Mouse (Mus musculus): ENCODE data around the gene Siglece. TPM values are rescaled to one million over a fixed set of nuclear protein-coding genes. Genes with fewer than 3 reads are reported as not detected.

Gene Siglece
- polyA plus RNA-seq, 1 experiment from 2014 or later: 0.16 TPM

DNA sequence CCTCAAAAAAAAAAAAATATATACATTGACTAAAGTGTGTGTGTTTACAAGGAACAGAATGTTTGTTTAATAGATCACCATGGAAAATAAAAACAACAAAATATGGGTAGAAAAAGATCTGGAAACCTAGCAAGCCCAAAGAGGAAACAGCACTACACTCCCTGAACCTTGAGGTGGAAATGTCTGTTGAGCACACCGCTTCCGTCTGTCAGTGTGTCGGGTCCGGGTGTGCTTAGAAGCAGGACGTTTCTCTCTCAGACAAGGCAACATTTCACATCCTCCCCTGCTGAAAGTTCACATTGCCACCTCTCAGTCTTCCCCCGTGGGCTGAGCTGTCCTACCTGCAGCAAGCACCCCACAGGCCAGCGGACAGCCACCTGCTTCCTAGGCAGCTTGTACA, 37.0 kb downstream of the Siglece start:
- WGBS: 85% methylated on average over 7 of the region's 7 CpGs
- H3K4me1 ChIP-seq: peaks cover 12% of the 10 kb centered on the region
- H3K36me3 ChIP-seq: no peaks in the 10 kb centered on the region
- no peak for DNase-seq (ENCODE audit: low spot score)
- no peaks in the 10 kb centered on the region for H3K27me3 ChIP-seq (ENCODE audit: low read depth, poor library complexity, severe bottlenecking)
- no peak overlapping the region for H3K4me3 ChIP-seq
- no peak overlapping the region for H3K27ac ChIP-seq (replicated peaks)
- no peaks in the 10 kb centered on the region for H3K9me3 ChIP-seq (replicated peaks)

DNA sequence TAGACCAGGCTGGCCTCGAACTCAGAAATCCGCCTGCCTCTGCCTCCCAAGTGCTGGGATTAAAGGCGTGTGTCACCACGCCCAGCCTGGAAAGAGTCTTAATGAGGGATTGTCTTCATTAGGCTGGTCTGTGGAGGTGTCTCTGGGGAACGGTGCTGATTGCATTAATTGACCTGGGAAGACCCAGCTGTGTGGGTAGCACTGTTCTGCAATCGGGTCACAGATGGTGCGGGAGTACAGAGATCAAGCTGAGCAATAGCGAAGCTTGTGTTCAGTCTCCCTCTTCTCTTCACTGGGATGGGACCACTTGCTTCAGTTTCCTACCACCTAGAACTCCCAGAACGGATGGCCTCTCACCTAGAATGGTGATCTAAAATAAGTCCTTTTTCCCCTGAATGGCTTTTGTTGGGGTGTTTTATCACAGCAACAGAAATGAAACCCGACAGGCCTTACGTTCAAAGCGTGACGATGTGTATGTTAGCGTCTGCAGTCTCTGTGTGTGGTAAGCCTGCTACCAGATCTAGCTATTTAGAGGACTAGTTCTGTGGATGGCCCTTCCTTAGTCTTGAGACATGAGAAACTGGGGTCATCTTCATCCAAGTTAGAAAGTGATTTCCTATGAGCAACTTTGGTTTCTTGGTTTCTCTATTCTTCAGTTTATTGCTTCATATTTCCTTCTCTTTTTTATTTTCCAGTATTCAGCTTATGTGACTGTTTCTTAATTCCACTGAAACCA, 46.0 kb downstream of the Siglece start:
- no peaks in the 10 kb centered on the region for H3K27me3 ChIP-seq (ENCODE audit: low read depth, poor library complexity, severe bottlenecking)
- no peaks in the 10 kb centered on the region for H3K9me3 ChIP-seq (replicated peaks)
- 95% methylated on average over 14 of the region's 14 CpGs for WGBS
- H3K4me1 ChIP-seq: no peaks in the 10 kb centered on the region
- peaks cover 4% of the 10 kb centered on the region; the same call in 1 of the 2 replicates for H3K36me3 ChIP-seq
- DNase-seq (ENCODE audit: low spot score): no peak
- no peak overlapping the region for H3K4me3 ChIP-seq
- no peak overlapping the region for H3K27ac ChIP-seq (replicated peaks)

DNA sequence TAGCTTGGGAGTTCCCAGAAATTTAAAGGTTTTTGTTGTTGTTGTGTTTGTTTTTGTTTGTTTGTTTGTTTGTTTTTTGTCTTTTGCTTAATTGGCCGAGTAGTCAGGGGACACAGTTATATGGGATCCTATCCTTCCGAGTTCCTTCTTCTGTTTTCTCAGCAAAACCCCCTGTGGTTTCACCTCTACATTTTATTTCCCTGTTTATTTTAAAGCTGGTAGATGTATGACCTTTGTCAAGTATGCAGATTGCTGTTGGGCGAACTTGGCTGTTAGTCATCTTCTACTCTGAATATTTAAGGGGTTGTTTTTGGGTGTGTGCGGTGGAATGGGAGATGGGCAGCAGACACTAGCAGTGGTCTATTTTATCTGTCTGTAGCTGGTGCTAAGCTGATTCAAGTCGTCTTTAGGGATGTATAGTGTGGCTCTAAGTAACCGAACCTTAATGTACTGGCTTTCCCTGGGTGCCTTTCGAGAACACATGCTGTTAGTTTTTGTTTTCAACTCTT, 51.6 kb downstream of the Siglece start:
- H3K4me1 ChIP-seq: peaks cover 10% of the 10 kb centered on the region
- H3K27me3 ChIP-seq (ENCODE audit: low read depth, poor library complexity, severe bottlenecking): peaks cover 7% of the 10 kb centered on the region; the same call in 1 of the 2 replicates
- no peak overlapping the region for H3K27ac ChIP-seq (replicated peaks)
- no peaks in the 10 kb centered on the region for H3K9me3 ChIP-seq (replicated peaks)
- no peak for DNase-seq (ENCODE audit: low spot score)
- H3K4me3 ChIP-seq: no peak overlapping the region
- WGBS: 85% methylated on average over 7 of the region's 7 CpGs
- no peaks in the 10 kb centered on the region for H3K36me3 ChIP-seq

DNA sequence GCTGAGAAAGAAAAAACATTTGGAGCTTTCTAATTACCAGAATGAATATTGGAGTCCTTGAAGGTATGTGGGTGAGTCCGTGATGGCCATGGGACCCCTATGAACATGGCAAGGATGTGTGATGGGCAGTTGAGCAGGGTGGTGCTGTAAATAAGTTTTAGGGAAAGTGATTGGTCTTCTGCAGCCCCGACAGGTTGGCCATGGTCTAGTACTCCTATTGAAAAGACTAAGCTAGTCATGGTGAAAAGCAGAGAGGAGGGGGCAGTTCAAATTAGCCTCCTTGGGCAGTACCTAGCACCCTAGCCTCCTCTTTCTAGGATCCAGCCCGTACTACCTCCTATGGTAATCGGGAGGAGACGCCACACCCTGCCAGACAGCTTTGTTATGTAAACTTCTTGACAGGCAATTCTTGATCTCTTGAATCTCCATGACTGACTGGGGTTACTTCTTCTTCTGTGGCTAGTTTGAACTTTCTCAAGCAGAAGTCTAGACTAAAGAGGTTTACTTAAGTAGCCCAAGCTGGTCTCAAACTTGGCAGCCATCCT, 52.1 kb downstream of the Siglece start:
- H3K4me3 ChIP-seq: peak overlapping the region; percentile 60
- H3K4me1 ChIP-seq: peaks cover 14% of the 10 kb centered on the region
- H3K36me3 ChIP-seq: no peaks in the 10 kb centered on the region
- no peak overlapping the region for H3K27ac ChIP-seq (replicated peaks)
- 43% methylated on average over 5 of the region's 5 CpGs for WGBS
- no peaks in the 10 kb centered on the region for H3K9me3 ChIP-seq (replicated peaks)
- H3K27me3 ChIP-seq (ENCODE audit: low read depth, poor library complexity, severe bottlenecking): peaks cover 7% of the 10 kb centered on the region; the same call in 1 of the 2 replicates
- DNase-seq (ENCODE audit: low spot score): no peak

DNA sequence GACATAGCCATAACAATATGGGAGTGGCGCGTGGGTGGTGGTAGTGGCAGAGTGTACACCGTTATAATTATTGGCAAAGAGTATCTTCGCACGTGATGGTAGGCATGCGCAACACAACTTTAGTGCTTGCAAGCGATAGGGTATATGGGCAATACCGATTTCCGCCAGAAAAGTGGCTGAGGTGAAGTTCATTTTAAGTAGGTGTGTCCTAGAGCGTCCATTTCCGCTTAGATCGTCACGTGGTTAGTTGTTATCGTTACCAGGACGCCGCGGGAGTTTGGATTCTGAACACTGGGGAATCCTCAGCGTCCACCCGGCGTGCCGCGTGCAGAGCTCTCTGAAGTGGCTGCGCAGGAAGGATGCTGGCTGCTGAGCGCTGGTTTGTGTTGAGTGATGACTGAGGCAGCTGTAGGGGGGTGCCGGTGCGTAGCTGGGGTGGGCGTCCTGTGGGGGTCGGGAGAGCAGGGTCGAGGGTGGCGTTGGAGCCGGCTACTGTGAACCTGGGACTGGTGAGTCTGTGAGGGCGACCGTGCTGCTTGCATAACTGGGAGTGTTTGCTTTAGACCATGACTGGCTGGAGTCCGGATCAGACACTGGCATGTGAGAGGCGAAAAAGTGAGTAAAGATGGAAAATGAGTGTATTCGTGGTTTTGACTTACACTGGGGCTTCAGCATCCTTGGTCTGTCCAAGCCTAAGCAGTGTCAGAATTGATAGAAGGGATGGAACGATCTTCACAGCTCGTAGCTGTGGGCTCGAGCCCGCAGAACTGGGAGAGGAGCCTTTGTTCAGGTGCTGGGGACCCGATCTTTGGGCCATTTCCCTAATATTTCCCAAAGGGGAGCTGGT, 52.8 kb downstream of the Siglece start, which contains the start of gene Zfp819:
Gene Zfp819, plus strand, starts transcription at position 274 of the 847 bp plus-strand sequence.
- Histone ChIP-seq H3K27ac (replicated peaks) (peak within 1 kb of the TSS; percentile 63; the same call in 1 of the 2 replicates), H3K4me1 (peaks cover 21% of the 10 kb centered on the region), H3K36me3 (no peaks in the 10 kb centered on the region), H3K27me3 (ENCODE audit: low read depth, poor library complexity, severe bottlenecking) (peaks cover 7% of the 10 kb centered on the region; the same call in 1 of the 2 replicates), H3K9me3 (replicated peaks) (no peaks in the 10 kb centered on the region), H3K4me3 (peak within 1 kb of the TSS; percentile 60)
- peak; percentile 79 for DNase-seq (ENCODE audit: low spot score)
- 16% methylated on average over 41 of the region's 41 CpGs for WGBS

DNA sequence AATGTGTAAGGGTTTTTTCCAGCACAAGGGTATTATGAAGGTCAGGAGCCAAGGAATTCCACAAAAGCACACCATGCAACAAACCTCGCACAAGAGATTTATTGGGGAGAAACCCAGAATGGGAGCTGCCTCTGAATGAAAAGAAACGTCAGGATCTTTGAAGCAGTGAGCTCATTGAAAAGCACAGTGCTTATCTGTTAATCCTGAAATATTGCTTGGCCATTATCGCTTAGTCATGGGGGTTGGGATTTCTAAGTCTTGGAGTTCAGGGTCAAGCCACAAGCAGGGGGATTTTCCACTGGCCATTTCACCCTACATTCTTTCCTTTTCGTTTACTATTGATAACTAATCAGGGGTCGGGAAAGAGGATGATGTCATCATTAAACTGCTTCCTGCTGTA, 58.1 kb downstream of the Siglece start:
- no peak overlapping the region for H3K4me3 ChIP-seq
- peak overlapping the region; percentile 38; the same call in 1 of the 2 replicates for H3K27ac ChIP-seq (replicated peaks)
- WGBS: 35% methylated on average over 5 of the region's 5 CpGs
- DNase-seq (ENCODE audit: low spot score): no peak
- peaks cover 7% of the 10 kb centered on the region; the same call in 1 of the 2 replicates for H3K27me3 ChIP-seq (ENCODE audit: low read depth, poor library complexity, severe bottlenecking)
- no peaks in the 10 kb centered on the region for H3K9me3 ChIP-seq (replicated peaks)
- H3K4me1 ChIP-seq: peaks cover 22% of the 10 kb centered on the region
- H3K36me3 ChIP-seq: no peaks in the 10 kb centered on the region

Other genes starting within 250 kb of the Siglece start
- 0.14 and 0.15 TPM in 2 replicates for gene Lim2, start 232.5 kb downstream of the Siglece start, polyA plus RNA-seq (2016; fragmentation: Nextera tagmentation; extraction: Ambion mirVana)
- not detected in 2 replicates for gene Nkg7, start 223.1 kb downstream of the Siglece start, polyA plus RNA-seq (2016; fragmentation: Nextera tagmentation; extraction: Ambion mirVana)
- not detected in 2 replicates for gene Cldnd2, start 219.4 kb downstream of the Siglece start, polyA plus RNA-seq (2016; fragmentation: Nextera tagmentation; extraction: Ambion mirVana)
- 246 and 264 TPM in 2 replicates for gene Etfb, start 216.1 kb downstream of the Siglece start, polyA plus RNA-seq (2016; fragmentation: Nextera tagmentation; extraction: Ambion mirVana)
- gene Gm45233, start 216.0 kb downstream of the Siglece start, polyA plus RNA-seq (2016; fragmentation: Nextera tagmentation; extraction: Ambion mirVana): not detected in 2 replicates
- gene Vsig10l, start 197.0 kb downstream of the Siglece start, polyA plus RNA-seq (2016; fragmentation: Nextera tagmentation; extraction: Ambion mirVana): 2.2 and 3.6 TPM in 2 replicates
- 0.70 and 2.0 TPM in 2 replicates for gene Iglon5, start 170.1 kb downstream of the Siglece start, polyA plus RNA-seq (2016; fragmentation: Nextera tagmentation; extraction: Ambion mirVana)
- gene 4931406B18Rik, start 154.2 kb downstream of the Siglece start, polyA plus RNA-seq (2016; fragmentation: Nextera tagmentation; extraction: Ambion mirVana): not detected in 2 replicates
- gene Cd33, start 115.7 kb downstream of the Siglece start, polyA plus RNA-seq (2016; fragmentation: Nextera tagmentation; extraction: Ambion mirVana): 0.83 and 1.0 TPM in 2 replicates
- 4.7 and 5.9 TPM in 2 replicates for gene Zfp658, start 97.9 kb downstream of the Siglece start, polyA plus RNA-seq (2016; fragmentation: Nextera tagmentation; extraction: Ambion mirVana)
- gene Zfp719, start 80.6 kb downstream of the Siglece start, polyA plus RNA-seq (2016; fragmentation: Nextera tagmentation; extraction: Ambion mirVana): 14.6 and 16.6 TPM in 2 replicates
- 0.87 and 1.6 TPM in 2 replicates for gene Zfp819, start 53.0 kb downstream of the Siglece start, polyA plus RNA-seq (2016; fragmentation: Nextera tagmentation; extraction: Ambion mirVana)
- not detected in 2 replicates for gene Ceacam18, start 25.5 kb downstream of the Siglece start, polyA plus RNA-seq (2016; fragmentation: Nextera tagmentation; extraction: Ambion mirVana)
- 17.4 and 17.5 TPM in 2 replicates for gene Ctu1, start 11.9 kb upstream of the Siglece start, polyA plus RNA-seq (2016; fragmentation: Nextera tagmentation; extraction: Ambion mirVana)
- not detected in 2 replicates for gene Klk14, start 30.3 kb upstream of the Siglece start, polyA plus RNA-seq (2016; fragmentation: Nextera tagmentation; extraction: Ambion mirVana)
- gene Klk13, start 52.4 kb upstream of the Siglece start, polyA plus RNA-seq (2016; fragmentation: Nextera tagmentation; extraction: Ambion mirVana): 0.21 and 0.33 TPM in 2 replicates
- gene Klk12, start 108.7 kb upstream of the Siglece start, polyA plus RNA-seq (2016; fragmentation: Nextera tagmentation; extraction: Ambion mirVana): not detected in 2 replicates
- not detected in 2 replicates for gene Klk11, start 114.4 kb upstream of the Siglece start, polyA plus RNA-seq (2016; fragmentation: Nextera tagmentation; extraction: Ambion mirVana)
- gene Klk10, start 120.9 kb upstream of the Siglece start, polyA plus RNA-seq (2016; fragmentation: Nextera tagmentation; extraction: Ambion mirVana): 0.19 and 0.36 TPM in 2 replicates
- gene Klk9, start 131.7 kb upstream of the Siglece start, polyA plus RNA-seq (2016; fragmentation: Nextera tagmentation; extraction: Ambion mirVana): not detected in 2 replicates
- 9.5 and 10.0 TPM in 2 replicates for gene Klk8, start 137.4 kb upstream of the Siglece start, polyA plus RNA-seq (2016; fragmentation: Nextera tagmentation; extraction: Ambion mirVana)
- gene Klk7, start 151.1 kb upstream of the Siglece start, polyA plus RNA-seq (2016; fragmentation: Nextera tagmentation; extraction: Ambion mirVana): not detected in 2 replicates
- not detected in 2 replicates for gene Klk6, start 164.3 kb upstream of the Siglece start, polyA plus RNA-seq (2016; fragmentation: Nextera tagmentation; extraction: Ambion mirVana)
- 0.17 TPM in 1 of 2 replicates, not detected in the other for gene Klk5, start 181.8 kb upstream of the Siglece start, polyA plus RNA-seq (2016; fragmentation: Nextera tagmentation; extraction: Ambion mirVana)
- not detected in 2 replicates for gene Klk4, start 221.0 kb upstream of the Siglece start, polyA plus RNA-seq (2016; fragmentation: Nextera tagmentation; extraction: Ambion mirVana)